Mouse (Mus musculus) right cerebral cortex, postnatal 25 days (tissue): ENCODE measurements around the gene Vmn2r85.
A peak's percentile ranks its signal among the peaks of the same experiment; 100 is the strongest.
"Not testable (repeated sequence)": the region's sequence is repeated elsewhere in the genome, so short reads cannot be mapped to it uniquely, and the experiment has no call there.

ENCODE experiments used
- DNase-seq: peaks from one replicate; pipeline ENCODE4 v3.0.0; 2022

Vmn2r85 gene

DNA sequence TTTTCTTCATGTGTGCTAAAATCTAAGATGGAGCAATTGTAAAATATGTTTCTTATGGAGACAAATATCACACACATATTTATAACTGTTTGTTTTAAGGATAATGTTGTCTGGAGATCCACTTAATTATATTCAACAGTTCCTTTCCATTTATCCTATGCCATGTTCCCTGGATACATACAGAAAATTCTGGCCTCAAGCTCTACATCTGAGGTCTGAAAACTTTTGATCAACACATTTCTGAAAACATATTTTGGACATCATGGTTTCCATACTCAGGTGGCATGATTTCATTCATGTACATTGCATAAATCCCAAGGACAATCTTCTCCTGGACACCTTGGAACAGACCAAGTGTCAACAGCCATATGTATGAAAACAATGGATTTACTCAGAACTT, at the start of gene Vmn2r85:
TSS of gene Vmn2r85 (minus strand) at position 101 of the 400 bp plus-strand sequence.
- DNase-seq, result not testable (repeated sequence)

DNA sequence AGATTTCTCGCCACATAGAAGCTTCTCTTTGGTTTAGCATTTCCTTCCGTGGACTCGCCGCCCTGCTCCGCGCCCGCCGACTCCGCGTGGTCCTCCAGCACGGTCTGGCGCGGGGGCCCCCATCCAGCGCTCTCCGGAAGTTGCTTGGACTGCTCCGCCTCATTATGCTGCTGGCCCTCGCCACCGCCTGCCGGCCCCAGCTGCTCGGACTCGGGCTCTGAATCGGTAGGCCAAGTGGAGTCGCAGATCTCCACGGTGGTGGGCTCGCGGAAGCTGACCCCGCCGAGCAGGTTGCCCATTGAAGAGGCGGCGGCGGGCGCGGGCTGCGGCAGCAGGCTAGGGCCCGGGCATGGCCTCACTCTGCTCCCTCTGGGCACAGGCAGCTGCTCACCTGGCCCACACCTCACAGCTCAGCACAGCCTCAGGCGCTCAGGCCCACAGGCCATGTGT, 40.8 kb upstream of the Vmn2r85 start:
- peak; percentile 14 for DNase-seq

DNA sequence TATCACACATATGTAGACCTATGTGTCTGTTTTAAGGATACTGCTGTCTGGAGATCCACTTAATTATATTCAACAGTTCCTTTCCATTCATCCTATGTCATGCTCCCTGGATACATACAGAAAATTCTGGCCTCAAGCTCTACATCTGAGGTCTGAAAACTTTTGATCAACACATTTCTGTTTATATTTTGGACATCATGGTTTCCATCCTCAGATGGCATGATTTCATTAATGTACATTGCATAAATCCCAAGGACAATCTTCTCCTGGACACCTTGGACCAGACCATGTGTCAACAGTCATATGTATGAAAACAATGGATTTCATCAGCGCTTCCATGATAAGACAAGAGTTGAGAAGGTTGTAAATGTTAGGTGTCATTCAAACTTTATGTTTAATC, 26.4 kb upstream of the Vmn2r85 start, which contains the start of gene Vmn2r86:
TSS of gene Vmn2r86 (minus strand) at position 101 of the 400 bp plus-strand sequence.
- not testable (repeated sequence) for DNase-seq

DNA sequence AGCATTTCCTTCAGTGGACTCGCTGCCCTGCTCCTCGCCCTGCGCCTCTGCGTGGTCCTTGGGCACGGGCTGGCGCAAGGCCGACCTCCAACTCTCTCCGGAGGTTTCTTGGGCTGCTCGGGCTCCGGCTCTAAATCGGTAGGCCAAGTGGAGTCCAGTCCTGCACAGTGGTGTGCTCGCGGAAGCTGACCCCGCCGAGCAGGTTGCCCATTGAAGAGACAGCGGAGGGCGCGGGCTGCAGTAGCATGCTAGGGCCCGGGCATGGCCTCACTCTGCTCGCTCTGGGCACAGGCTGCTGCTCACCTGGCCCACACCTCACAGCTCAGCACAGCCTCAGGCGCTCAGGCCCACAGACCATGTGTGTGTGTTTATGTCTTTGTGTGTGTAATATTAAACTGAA, 15.3 kb upstream of the Vmn2r85 start:
- no peak for DNase-seq

DNA sequence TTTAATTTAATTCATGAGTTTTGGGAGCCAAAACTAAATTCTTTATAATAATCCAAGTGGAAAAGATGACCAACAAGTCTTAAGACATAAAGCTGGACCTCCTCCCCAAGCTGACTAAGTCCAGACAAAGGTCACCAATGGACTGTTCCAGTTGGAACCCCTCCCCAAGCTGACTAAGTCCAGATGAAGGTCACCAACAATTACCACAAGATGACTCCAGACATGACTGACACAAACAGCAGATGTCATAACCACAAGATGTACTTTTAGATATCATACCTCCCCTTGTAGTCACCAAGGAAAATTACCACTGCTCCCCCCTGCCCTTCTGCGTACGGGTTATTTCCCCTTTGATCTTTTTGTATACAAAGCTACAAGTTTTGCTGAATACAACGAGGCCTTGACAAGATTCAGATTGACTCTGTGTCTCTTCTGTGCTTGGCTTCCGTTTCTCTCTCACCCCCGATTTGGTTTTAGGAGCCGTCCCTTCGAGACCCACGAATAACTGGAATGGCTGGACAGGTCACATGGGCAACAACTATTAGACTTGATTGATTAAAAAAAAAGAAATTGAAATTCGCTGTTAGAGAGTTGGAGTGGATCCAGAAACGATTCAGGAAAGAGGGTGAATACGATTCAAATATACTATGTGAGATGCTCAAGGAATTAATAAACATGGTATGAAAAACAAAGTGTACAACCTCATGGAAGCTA, 4.8 kb upstream of the Vmn2r85 start:
- not testable (repeated sequence) for DNase-seq

DNA sequence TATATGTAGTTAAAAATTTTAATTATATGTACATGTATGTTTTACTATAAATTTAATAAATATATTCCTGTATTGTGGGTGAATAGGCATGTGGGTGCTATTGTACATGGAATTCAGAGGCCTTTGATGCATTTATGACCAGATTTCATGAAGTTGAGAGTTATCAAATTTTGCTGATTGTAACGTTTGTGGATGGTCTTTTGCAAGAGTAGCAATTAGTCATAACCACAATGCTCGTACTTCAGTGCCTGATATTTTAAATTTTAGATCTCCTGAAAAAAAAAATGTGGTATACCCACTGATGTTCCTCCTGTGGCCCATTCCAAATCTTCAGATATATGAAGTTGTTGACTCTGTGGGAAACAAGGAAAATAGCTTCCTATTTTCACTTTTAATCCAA, 7.1 kb downstream of the Vmn2r85 start:
- not testable (repeated sequence) for DNase-seq

DNA sequence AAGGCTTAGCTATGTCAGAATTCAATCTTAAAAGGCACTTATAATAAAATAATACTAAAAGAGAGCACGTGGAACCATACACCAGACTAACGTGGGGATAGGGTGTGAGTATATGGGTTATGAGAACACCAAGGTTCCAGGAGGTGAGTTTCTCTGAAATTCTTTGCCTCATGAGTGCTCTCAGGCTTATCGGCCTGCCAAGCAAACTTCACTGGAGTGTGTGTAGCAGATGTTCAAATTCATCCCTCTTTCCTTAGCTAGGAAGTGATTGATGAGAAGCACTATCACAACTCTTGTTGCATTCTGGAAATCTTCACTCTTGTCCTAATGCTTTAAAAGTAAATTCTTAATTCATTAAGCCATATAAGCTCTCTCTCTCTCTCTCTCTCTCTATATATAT, 9.1 kb downstream of the Vmn2r85 start:
- no peak for DNase-seq

DNA sequence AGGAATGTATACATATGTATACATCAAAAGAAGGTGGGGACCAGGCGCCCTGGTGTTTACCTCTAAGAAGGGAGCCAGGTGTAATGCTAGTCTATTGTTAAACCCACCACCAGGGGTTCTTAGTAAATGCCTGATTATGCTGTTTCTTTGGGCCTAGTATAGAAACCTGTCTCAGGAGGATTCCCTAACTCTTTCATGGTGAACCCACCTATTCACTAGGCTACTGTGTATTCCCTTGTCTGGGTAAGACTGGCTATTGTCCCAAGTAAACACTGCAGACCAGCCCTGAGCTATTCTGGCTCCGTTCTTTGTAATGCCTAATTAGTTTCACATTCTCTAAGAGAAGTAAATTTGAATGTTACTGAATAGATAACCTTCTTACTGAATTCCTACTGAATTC, 9.5 kb downstream of the Vmn2r85 start:
- not testable (repeated sequence) for DNase-seq

DNA sequence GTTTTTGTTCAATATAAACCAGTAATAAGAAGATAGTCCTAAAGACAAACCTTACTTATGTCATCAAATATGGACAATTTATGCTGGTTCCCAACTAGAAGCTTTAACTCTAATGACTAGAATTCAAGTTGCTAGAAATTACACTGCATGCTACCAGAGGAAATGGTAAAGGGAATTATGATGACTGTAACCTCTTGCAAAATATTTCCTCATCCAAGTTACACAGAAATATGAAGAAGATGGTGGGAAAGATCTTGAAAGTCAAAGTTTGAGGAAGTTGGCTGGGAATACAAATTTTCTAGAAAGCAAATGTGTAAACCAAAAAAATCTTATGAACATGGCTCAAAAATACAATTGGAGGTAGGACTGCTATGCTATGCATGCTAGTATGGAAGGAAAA, 13.2 kb downstream of the Vmn2r85 start:
- DNase-seq, result not testable (repeated sequence)

DNA sequence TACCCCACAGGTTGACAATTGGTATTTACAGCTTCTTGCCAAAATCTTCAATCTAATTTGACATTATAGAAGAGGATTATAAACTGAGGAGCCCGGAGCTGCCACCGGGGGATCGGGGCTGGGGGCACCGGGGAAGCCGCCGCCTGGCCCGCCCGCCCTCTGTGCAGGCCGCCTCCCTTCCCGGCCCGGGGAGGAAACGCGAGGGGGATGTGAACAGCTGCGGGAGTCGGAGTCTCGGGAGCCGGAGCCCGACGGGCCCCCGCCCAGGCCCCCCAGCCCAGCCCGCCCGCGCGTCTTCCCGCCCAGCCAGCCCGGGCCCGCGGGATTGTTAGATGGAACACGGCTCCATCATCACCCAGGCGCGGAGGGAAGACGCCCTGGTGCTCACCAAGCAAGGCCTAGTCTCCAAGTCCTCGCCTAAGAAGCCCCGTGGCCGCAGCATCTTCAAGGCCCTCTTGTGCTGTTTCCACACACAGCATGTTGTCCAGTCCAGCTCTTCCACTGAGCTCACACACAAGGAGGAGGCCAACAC, 17.3 kb downstream of the Vmn2r85 start:
- not testable (repeated sequence) for DNase-seq

DNA sequence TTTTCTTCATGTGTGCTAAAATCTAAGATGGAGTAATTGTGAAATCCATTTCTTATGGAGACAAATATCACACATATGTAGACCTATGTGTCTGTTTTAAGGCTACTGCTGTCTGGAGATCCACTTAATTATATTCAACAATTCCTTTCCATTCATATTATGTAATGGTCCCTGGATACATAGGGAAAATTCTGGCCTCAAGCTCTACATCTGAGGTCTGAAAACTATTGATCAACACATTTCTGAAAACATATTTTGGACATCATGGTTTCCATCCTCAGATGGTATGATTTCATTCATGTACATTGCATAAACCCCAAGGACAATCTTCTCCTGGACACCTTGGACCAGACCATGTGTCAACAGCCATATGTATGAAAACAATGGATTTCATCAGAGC, 35.3 kb downstream of the Vmn2r85 start, which contains the start of gene Vmn2r84:
TSS of gene Vmn2r84 (minus strand) at position 101 of the 400 bp plus-strand sequence.
- no peak for DNase-seq

DNA sequence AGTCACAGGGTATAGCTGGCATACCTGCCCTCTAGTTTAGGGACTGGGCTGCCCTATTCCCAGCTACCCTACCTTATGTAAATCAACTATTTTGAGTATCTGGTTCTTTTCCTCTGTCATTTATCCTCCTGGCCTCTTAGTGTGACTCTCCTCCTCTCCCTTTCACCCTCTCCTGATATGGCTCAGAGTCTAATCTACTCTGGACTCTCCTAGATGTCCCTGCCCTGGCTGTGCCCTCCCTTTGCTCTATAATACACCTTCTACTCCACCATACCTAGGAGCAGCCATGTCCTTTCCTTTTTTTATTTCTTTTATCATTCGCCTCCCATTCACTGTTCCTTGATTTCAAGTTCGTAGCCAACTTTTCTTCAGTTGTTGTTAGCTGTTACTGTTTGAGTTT, 54.4 kb downstream of the Vmn2r85 start:
- no peak for DNase-seq

DNA sequence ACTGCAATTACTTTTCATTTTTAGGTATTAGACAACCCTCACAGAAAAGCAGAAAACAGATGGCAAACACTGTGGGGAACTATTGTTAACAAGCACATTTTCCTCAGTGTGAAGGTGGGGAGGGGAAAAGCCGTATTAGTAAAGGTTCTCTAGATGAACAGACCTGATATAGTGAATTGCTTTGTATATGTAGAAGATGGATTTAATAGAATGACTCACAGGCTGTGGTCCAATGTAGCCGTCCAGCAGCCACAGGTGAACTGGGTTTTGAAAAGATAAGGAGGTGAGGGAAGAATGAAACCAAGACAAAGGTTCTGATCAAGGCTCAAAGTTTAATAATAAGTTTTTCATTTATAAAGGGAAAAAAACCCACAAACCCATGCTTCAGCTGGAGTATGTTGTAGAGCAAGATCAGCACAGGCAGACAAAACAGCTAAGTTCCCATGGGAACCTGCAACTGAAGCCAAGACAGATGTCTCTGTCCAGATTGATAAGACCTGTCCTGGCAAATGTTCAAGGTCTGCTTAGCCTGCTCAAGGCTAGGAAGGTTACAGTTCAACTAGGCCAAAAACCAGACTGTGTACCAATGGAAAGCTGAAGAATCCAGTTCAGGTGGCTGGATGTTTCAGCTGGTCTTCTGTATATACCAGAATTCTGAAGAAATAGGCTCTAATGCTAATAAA, 56.9 kb downstream of the Vmn2r85 start:
- DNase-seq, result no peak

DNA sequence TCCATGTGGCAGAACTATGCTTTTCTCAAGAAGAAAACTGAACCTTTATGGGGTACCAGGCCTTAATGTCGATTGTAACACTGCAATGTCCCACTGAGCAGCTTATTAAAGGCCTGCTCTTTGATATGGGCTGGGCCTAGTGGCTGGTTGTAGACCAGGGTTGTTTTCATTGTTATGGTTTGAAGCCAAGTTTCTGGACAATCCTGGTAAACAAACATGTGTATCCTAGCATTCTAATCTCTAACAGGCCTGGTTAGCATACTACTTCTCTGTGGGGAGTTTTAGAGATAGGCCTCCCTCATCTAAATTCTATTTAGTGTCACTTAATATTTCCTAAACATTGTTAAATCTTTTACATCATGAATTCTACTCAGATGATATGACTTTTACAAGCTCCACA, 57.9 kb downstream of the Vmn2r85 start:
- DNase-seq, result no peak

DNA sequence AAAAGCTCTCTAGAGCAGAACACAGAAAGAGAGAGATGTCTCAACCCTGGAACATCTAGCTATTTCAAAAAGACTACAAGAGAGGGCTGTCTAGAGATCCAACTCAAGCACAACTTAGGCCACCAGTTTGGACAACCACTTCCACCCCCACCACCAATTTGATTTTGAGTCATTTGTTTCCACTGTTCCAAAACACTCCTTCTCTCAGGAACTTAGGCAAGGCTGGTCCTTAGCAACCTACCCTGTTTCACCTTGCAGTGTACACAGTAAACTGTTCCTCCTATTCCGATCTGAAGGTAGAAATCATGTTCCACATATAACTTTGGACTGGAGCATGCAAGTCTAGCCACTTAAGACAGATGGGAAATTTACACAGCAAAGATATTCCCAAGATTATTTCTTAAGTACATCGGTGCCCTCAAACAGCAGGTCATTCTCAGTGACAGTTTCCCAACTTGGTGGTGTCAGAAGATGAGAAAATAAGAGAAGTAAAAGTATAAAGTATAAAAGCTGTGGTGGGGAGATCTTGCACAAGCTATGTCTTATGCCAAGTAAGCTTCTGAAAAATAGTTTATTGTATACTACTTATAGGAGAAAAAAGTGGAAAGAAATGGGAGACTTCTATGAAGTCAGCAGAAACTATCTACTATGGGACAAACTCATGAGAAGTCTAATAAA, 59.4 kb downstream of the Vmn2r85 start:
- DNase-seq, result no peak

DNA sequence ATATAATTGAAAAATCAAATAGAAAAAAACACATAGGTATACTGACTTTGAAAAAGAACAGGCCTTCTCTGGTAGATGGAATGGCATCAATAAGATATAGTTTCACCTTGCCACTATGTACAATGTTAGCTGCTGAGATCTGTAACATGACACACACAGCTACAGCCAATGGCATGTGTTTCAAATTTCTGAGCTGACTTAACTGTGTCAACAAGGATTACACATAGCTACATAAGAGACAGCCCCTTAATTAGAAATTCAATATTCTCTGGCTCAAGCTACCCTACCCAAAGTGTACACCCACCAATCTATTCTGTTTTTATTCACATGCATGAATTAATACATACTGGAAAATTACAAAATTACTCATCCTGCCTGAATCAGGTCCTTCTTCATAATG, 61.1 kb downstream of the Vmn2r85 start:
- DNase-seq, result no peak

DNA sequence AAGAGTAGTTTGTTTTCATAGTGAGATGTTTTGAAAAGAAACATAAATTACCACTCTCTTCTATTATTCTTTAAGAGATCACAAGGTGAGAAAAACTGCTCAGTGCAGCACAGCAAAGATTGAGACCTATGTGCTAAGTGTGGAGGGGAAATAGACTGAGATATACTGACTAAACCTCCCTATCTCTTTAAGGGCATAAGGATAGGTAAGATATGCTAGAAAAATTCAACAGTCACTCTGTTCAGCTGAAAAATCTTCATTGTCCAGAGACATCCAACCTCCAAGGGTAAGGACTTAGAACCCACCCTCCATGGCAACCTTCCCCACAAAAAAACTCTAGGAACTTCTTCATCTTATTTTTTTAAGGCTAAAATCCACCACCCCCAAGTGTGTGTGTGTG, 64.7 kb downstream of the Vmn2r85 start:
- no peak for DNase-seq
